Mouse (Mus musculus) kidney, embryonic 14.5 days (tissue): ENCODE measurements at regions not wholly inside any gene's neighbourhood (a gene's known extent, or its start where the extent isn't known, plus 50 kb on each side); places are given as distances from the start of the nearest gene placed in this dataset.

Experiments
- ATAC-seq: fragments of 200-750 bp; cut with Nextera tagmentation; 2 replicates; pipeline ENCODE4 v1.8.0; 2017; ENCODE audit warnings: moderate number of reproducible peaks, mild to moderate bottlenecking, moderate TSS enrichment, moderate library complexity; ENCODE audit not compliant: low FRiP score, low TSS enrichment
- H3K27ac ChIP-seq: fragments of 300-500 bp; sonication (generic); 2 replicates; pipeline ENCODE4 v1.5.1; 2014; ENCODE audit warnings: low read depth, mild to moderate bottlenecking, low read length, moderate library complexity, mixed read lengths
- H3K27me3 ChIP-seq: fragments of 300-500 bp; sonication (generic); 2 replicates; pipeline ENCODE4 v1.6.1; 2014; ENCODE audit warnings: mild to moderate bottlenecking, low read length; ENCODE audit not compliant: control insufficient read depth, insufficient read depth
- H3K36me3 ChIP-seq: fragments of 300-500 bp; sonication (generic); 2 replicates; pipeline ENCODE4 v1.6.1; 2014; ENCODE audit warnings: low read length, mixed read lengths; ENCODE audit not compliant: control insufficient read depth, insufficient read depth
- H3K4me1 ChIP-seq: fragments of 300-500 bp; sonication (generic); 2 replicates; pipeline ENCODE4 v1.6.1; 2014; ENCODE audit warnings: low read length, mixed read lengths; ENCODE audit not compliant: control insufficient read depth, insufficient read depth
- H3K4me2 ChIP-seq: fragments of 300-500 bp; sonication (generic); replicated peaks from 2 replicates; pipeline ENCODE4 v1.6.1; 2014; ENCODE audit warnings: low read depth, mild to moderate bottlenecking, low read length
- H3K4me3 ChIP-seq: fragments of 300-500 bp; sonication (generic); 2 replicates; pipeline ENCODE4 v1.5.1; 2014; ENCODE audit warnings: mild to moderate bottlenecking, low read length
- H3K9ac ChIP-seq: fragments of 300-500 bp; sonication (generic); 2 replicates; pipeline ENCODE4 v1.6.1; 2014; ENCODE audit warnings: low read depth, mild to moderate bottlenecking, low read length, moderate library complexity
- H3K9me3 ChIP-seq: fragments of 300-500 bp; sonication (generic); 2 replicates; pipeline ENCODE4 v1.6.1; 2016; ENCODE audit warnings: low read length; ENCODE audit not compliant: control insufficient read depth
- WGBS: fragments of 180-500 bp; shearing (Covaris S2); extraction: QIAGEN DNeasy Blood & Tissue Kit; methylation state at CpG from one replicate; pipeline ENCODE4 v1.1.7; 2014; 5-methylcytosine and 5-hydroxymethylcytosine counted together

- H3K4me2 ChIP-seq = peak overlapping the region; percentile 34
- 0 out of 2 replicates have a peak, but pooled peaks cover 3% of the 10 kb centered on the region for H3K4me1 ChIP-seq
- H3K4me3 ChIP-seq = no peak overlapping the region; the same call in 1 of the 2 replicates
- H3K9me3 ChIP-seq = no peaks in the 10 kb centered on the region
- no peak for ATAC-seq
- peak overlapping the region; percentile 38; the same call in 1 of the 2 replicates for H3K9ac ChIP-seq
- no peaks in the 10 kb centered on the region for H3K36me3 ChIP-seq
- H3K27me3 ChIP-seq = peaks cover 3% of the 10 kb centered on the region; the same call in 1 of the 2 replicates
- WGBS = 2% methylated on average over 17 of the region's 17 CpGs
- no peak overlapping the region for H3K27ac ChIP-seq
These were observed 209.3 kb upstream of the Nlrp1b start for GRCm38 (mm10) chr11:71439871-71440270.

GRCm38 (mm10) chr11:71440392-71440791 is 209.9 kb upstream of the Nlrp1b start:
- WGBS = 47% methylated on average over 10 of the region's 10 CpGs
- Histone ChIP-seq H3K36me3 (no peaks in the 10 kb centered on the region), H3K4me2 (peak overlapping the region; percentile 34; the same call in 1 of the 2 replicates), H3K4me3 (no peak overlapping the region; the same call in 1 of the 2 replicates), H3K4me1 (0 out of 2 replicates have a peak, but pooled peaks cover 3% of the 10 kb centered on the region), H3K27ac (no peak overlapping the region), H3K9ac (no peak overlapping the region), H3K9me3 (no peaks in the 10 kb centered on the region), H3K27me3 (peaks cover 3% of the 10 kb centered on the region; the same call in 1 of the 2 replicates)
- ATAC-seq = no peak

- peaks cover 3% of the 10 kb centered on the region; the same call in 1 of the 2 replicates for H3K27me3 ChIP-seq
- no peak for ATAC-seq
- WGBS = 63% methylated on average over 6 of the region's 6 CpGs
- no peak overlapping the region for H3K9ac ChIP-seq
- no peaks in the 10 kb centered on the region for H3K9me3 ChIP-seq
- no peak overlapping the region for H3K27ac ChIP-seq
- H3K4me1 ChIP-seq = 0 out of 2 replicates have a peak, but pooled peaks cover 3% of the 10 kb centered on the region
- no peaks in the 10 kb centered on the region for H3K36me3 ChIP-seq
- H3K4me3 ChIP-seq = no peak overlapping the region
- no peak overlapping the region for H3K4me2 ChIP-seq
These were observed 213.5 kb upstream of the Nlrp1b start for GRCm38 (mm10) chr11:71444056-71444455.

DNA sequence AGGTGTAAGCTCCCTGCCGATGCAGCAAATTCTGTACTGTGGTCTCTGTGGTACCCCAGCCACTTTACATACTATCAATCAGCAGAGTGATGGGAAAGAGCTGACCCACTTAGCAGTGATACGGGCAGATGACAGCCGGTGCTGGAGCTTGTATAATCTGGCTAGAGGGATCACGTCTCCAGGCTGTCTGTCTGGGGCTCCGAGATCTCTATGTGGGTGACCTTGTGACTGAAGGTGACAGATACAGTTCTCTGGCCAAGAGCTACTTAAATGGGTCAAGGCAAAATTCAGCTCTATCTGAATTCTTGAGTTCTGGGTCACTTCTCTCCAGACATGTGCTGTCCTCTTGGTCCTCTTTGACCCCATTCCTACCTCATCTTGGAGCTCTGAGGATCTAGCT is 216.1 kb upstream of the Nlrp1b start:
- H3K27ac ChIP-seq = no peak overlapping the region
- 56% methylated on average over 5 of the region's 5 CpGs for WGBS
- H3K4me1 ChIP-seq = no peaks in the 10 kb centered on the region
- no peak overlapping the region for H3K9ac ChIP-seq
- no peaks in the 10 kb centered on the region for H3K36me3 ChIP-seq
- no peaks in the 10 kb centered on the region for H3K27me3 ChIP-seq
- no peak for ATAC-seq
- no peak overlapping the region for H3K4me3 ChIP-seq
- no peak overlapping the region for H3K4me2 ChIP-seq
- H3K9me3 ChIP-seq = no peaks in the 10 kb centered on the region

DNA sequence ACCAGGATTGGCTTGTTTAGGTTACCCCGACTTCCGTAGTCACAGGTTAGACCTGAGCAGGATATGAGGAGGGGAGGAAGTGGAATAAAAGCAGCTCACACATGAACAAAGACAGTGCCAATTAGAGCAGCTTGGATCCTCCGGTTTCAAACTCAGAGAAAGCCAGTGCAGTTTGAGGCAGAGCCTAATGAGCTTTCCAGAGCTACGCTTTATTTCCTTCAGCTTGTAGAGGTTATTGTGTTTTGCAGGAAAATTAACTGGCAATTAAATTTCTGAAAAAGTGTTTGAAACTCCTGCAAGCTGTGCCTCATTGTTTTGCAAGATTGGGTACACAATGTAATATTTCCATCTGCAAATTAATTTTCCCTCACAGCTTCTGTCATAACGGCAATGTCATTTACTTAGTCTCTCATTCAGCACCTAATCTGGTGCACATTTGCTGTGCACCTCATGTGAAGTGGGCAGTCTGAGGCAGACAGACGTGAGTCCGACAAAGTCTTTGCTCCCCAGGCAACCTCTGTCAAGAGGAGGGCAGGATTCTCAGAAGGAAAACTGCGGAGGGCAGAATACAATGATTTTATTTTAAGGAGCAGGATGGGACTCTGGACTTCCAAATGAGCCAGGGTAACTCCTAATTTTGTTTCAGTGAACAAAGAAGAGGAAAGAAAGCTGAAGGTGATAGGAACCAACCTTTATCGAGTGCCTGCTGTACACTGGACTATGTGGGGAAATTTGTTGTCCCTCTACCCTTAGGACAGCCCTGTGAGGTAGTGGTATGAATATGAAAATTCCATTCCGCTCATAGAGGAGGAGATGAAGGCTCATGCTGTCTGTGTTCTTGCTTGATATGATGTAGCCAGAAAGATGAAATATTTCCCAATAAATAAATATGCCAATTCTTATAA is 217.6 kb upstream of the Nlrp1b start:
- H3K27me3 ChIP-seq = no peaks in the 10 kb centered on the region
- no peak overlapping the region for H3K9ac ChIP-seq
- H3K4me2 ChIP-seq = no peak overlapping the region
- H3K4me3 ChIP-seq = no peak overlapping the region
- no peak for ATAC-seq
- no peaks in the 10 kb centered on the region for H3K36me3 ChIP-seq
- WGBS = 62% methylated on average over 10 of the region's 10 CpGs
- H3K4me1 ChIP-seq = no peaks in the 10 kb centered on the region
- no peak overlapping the region for H3K27ac ChIP-seq
- no peaks in the 10 kb centered on the region for H3K9me3 ChIP-seq

- Histone ChIP-seq H3K9me3 (no peaks in the 10 kb centered on the region), H3K4me2 (no peak overlapping the region), H3K4me3 (no peak overlapping the region), H3K4me1 (no peaks in the 10 kb centered on the region), H3K36me3 (no peaks in the 10 kb centered on the region), H3K9ac (no peak overlapping the region), H3K27me3 (no peaks in the 10 kb centered on the region), H3K27ac (no peak overlapping the region)
- WGBS = 77% methylated on average over 3 of the region's 3 CpGs
- ATAC-seq = no peak
These were observed 249.6 kb upstream of the Nlrp1b start for GRCm38 (mm10) chr11:71480094-71480493.

GRCm38 (mm10) chr11:71497863-71498262 is 251.9 kb upstream of the Wscd1 start:
- Histone ChIP-seq H3K27ac (no peak overlapping the region), H3K9ac (no peak overlapping the region), H3K27me3 (no peaks in the 10 kb centered on the region), H3K4me2 (no peak overlapping the region), H3K4me1 (no peaks in the 10 kb centered on the region), H3K9me3 (peaks cover 5% of the 10 kb centered on the region; the same call in 1 of the 2 replicates), H3K36me3 (no peaks in the 10 kb centered on the region), H3K4me3 (no peak overlapping the region)
- ATAC-seq = no peak
- 39% methylated on average over 5 of the region's 5 CpGs for WGBS

DNA sequence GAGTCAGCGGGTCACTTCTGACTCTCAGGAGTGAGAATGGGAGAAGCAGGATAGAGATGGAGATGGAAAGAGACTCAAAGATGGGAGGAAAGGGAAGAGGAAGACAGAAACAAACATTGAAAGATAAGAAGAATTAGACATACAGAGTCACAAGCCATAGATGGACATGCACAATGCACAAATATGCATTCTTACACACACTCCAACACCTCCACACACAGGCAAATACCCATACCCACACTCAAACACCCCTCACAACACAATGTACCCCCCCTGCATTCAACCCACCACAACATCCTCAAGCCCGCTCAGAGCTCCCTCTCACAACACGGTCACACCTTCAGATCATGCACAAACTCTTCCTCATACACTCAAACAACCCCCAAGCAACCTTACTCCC is 251.4 kb upstream of the Wscd1 start:
- Histone ChIP-seq H3K9ac (no peak overlapping the region), H3K27ac (no peak overlapping the region), H3K4me3 (no peak overlapping the region), H3K9me3 (peaks cover 4% of the 10 kb centered on the region; the same call in 1 of the 2 replicates), H3K36me3 (no peaks in the 10 kb centered on the region), H3K4me1 (no peaks in the 10 kb centered on the region), H3K27me3 (no peaks in the 10 kb centered on the region), H3K4me2 (no peak overlapping the region)
- no peak for ATAC-seq
- WGBS = 84% methylated on average over 3 of the region's 3 CpGs

DNA sequence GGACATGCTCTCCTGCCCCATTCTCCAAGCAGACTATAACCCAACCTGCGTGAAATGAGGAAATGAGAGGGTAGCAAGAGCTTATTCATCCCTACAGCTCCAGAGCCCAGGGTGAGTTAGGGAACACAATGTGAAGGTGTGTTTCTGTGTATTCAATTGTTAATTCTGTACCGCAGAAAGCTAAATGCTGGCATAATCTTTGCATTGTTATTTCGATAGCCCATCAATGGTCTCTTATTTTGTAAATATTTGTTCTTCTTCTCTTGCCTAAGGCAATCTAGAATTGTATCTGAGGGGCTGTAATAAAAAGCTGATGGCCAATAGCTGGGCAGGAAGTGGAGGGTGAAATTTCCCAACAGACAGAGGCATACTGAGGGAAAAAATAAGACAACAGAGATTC is 247.6 kb upstream of the Wscd1 start:
- no peak overlapping the region for H3K27ac ChIP-seq
- no peaks in the 10 kb centered on the region for H3K27me3 ChIP-seq
- H3K4me2 ChIP-seq = no peak overlapping the region
- no peaks in the 10 kb centered on the region for H3K36me3 ChIP-seq
- H3K9ac ChIP-seq = no peak overlapping the region
- 77% methylated on average over 3 of the region's 3 CpGs for WGBS
- ATAC-seq = no peak
- no peaks in the 10 kb centered on the region for H3K9me3 ChIP-seq
- H3K4me1 ChIP-seq = no peaks in the 10 kb centered on the region
- no peak overlapping the region for H3K4me3 ChIP-seq
